Mouse (Mus musculus) liver, embryonic 16.5 days (tissue): ENCODE data around the gene Rnf213. TPM values are rescaled to one million over a fixed set of nuclear protein-coding genes. Genes with fewer than 3 reads are reported as not detected.

Experiments used
- ATAC-seq: fragments of 200-750 bp; cut with Nextera tagmentation; 2 replicates; pipeline ENCODE4 v1.8.0; 2017; ENCODE audit warnings: low read depth, mild to moderate bottlenecking, moderate number of reproducible peaks, moderate library complexity
- H3K27ac ChIP-seq: fragments of 300-500 bp; sonication (generic); 2 replicates; pipeline ENCODE4 v1.5.1; 2014; ENCODE audit warnings: mild to moderate bottlenecking, low read length
- H3K27me3 ChIP-seq: fragments of 300-500 bp; sonication (generic); 2 replicates; pipeline ENCODE4 v1.6.1; 2014; ENCODE audit warnings: low read depth, low read length, mixed read lengths; ENCODE audit not compliant: control insufficient read depth, insufficient read depth
- H3K36me3 ChIP-seq: fragments of 300-500 bp; sonication (generic); 2 replicates; pipeline ENCODE4 v1.6.1; 2014; ENCODE audit warnings: mild to moderate bottlenecking; ENCODE audit not compliant: control insufficient read depth, insufficient read depth
- H3K4me1 ChIP-seq: fragments of 300-500 bp; sonication (generic); 2 replicates; pipeline ENCODE4 v1.6.1; 2014; ENCODE audit warnings: low read depth, low read length, mixed read lengths; ENCODE audit not compliant: control insufficient read depth
- H3K4me2 ChIP-seq: fragments of 300-500 bp; sonication (generic); 2 replicates; pipeline ENCODE4 v1.6.1; 2014; ENCODE audit warnings: low read depth, low read length, mixed read lengths
- H3K4me3 ChIP-seq: fragments of 300-500 bp; sonication (generic); 2 replicates; pipeline ENCODE4 v1.5.1; 2014; ENCODE audit warnings: low read depth, mild to moderate bottlenecking, low read length
- H3K9ac ChIP-seq: fragments of 300-500 bp; sonication (generic); 2 replicates; pipeline ENCODE4 v1.6.1; 2014; ENCODE audit warnings: low read depth, low read length
- H3K9me3 ChIP-seq: fragments of 300-500 bp; sonication (generic); replicated peaks from 2 replicates; pipeline ENCODE4 v1.6.1; 2016; ENCODE audit warnings: low read length; ENCODE audit not compliant: control insufficient read depth
- WGBS: fragments of 180-500 bp; shearing (Covaris S2); extraction: QIAGEN DNeasy Blood & Tissue Kit; methylation state at CpG from one replicate; pipeline ENCODE4 v1.1.7; 2014; ENCODE audit not compliant: insufficient replicate concordance; 5-methylcytosine and 5-hydroxymethylcytosine counted together
- polyA plus RNA-seq: library from polyadenylated mRNA; unstranded; fragments of >200 nt; fragmentation: Nextera tagmentation; extraction: Ambion mirVana; gene quantifications from 2 replicates; pipeline ENCODE4 v1.2.1, GENCODE M21; 2015

The Rnf213 gene
- polyA plus RNA-seq, 1 experiment from 2014 or later: 3.3 TPM

DNA sequence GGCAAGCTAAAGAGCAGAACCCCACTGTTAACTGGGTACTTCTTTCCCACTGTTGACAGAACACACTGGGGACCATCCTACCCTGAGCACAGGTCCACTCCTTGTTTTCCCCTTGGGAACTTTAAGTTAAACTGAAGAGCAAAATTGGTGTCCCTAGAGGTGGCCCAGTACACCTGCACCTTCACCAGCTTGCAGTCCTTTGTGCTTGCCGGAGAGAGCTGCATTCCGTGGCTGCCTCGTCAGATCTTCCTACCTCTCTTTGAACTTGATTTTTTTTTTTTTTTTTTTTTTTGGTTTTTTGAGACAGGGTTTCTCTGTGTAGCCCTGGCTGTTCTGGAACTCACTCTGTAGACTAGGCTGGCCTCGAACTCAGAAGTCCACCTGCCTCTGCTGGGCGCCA, 27.5 kb downstream of the Rnf213 start:
- peaks cover 4% of the 10 kb centered on the region for H3K4me1 ChIP-seq
- WGBS: 74% methylated on average over 5 of the region's 5 CpGs
- H3K4me3 ChIP-seq: no peak overlapping the region
- H3K9ac ChIP-seq: no peak overlapping the region
- H3K36me3 ChIP-seq: peaks cover 2% of the 10 kb centered on the region
- ATAC-seq: no peak
- no peak overlapping the region for H3K27ac ChIP-seq
- no peak overlapping the region for H3K4me2 ChIP-seq
- no peaks in the 10 kb centered on the region for H3K9me3 ChIP-seq
- H3K27me3 ChIP-seq: no peaks in the 10 kb centered on the region

DNA sequence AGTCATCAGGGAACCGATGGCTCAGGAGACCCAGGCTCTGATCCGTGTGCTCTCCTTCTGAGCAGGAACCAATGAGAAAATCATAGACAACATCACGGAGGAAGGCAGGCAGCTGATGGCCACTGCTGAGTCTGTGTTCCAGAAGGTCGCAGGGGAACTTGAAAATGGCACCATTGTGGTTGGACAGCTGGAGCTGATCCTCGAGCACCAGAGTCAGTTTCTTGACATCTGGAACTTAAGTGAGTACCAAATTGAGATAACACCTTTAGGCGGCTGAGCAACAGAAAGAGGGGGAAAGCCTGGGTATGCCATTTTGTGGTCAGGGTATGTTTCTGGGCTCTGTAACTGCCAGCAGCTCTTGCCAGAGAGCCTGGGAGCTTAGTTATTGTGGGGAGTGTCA, 34.5 kb downstream of the Rnf213 start:
- H3K9me3 ChIP-seq: no peaks in the 10 kb centered on the region
- no peak overlapping the region for H3K9ac ChIP-seq
- H3K4me3 ChIP-seq: no peak overlapping the region
- H3K36me3 ChIP-seq: peaks cover 12% of the 10 kb centered on the region; the same call in 1 of the 2 replicates
- H3K4me2 ChIP-seq: no peak overlapping the region
- ATAC-seq: no peak
- H3K27me3 ChIP-seq: no peaks in the 10 kb centered on the region
- peaks cover 25% of the 10 kb centered on the region for H3K4me1 ChIP-seq
- H3K27ac ChIP-seq: no peak overlapping the region
- 59% methylated on average over 6 of the region's 6 CpGs for WGBS

DNA sequence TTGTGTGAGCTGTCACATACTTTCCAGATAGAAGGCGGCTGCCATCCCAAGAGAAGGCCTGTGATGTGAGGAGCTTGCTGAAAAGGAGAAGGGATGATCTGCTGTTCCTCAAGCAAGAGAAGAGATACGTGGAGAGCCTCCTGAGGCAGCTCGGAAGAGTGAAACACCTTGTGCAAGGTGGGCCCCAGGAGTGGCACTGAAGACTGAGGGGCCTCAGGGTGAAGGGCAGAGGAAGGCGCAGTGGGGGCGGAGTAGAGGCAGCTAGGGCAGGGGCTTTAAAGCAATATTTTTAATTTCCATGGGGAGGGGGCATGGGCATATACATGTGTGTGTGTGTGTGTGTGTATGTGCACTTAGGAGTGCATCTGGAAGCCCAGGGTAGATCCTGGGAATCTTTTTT, 35.1 kb downstream of the Rnf213 start:
- Histone ChIP-seq H3K4me1 (peaks cover 30% of the 10 kb centered on the region), H3K9me3 (no peaks in the 10 kb centered on the region), H3K4me2 (no peak overlapping the region), H3K4me3 (no peak overlapping the region), H3K27ac (0 out of 2 replicates have a peak overlapping the region, but pooled peaks have one; percentile 7), H3K27me3 (no peaks in the 10 kb centered on the region), H3K36me3 (peaks cover 12% of the 10 kb centered on the region; the same call in 1 of the 2 replicates), H3K9ac (no peak overlapping the region)
- 74% methylated on average over 5 of the region's 5 CpGs for WGBS
- ATAC-seq: no peak

DNA sequence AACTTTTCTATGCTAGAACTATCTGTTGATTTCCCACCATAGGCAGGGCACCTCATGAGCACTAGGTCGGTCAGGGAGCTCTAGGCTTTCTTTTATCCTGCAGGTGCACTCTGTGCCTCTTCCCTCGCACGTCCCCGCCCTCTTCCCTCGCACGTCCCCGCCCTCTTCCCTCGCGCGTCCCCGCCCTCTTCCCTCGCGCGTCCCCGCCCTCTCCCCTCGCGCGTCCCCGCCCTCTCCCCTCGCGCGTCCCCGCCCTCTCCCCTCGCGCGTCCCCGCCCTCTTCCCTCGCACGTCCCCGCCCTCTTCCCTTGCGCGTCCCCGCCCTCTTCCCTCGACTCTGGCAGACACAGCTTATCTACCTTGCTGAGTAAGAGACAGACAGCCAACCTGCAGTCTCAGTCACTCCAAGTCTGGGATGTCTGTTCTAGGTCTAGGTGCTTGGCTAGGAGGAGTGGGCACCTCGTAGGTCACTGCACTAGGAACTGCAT, 35.8 kb downstream of the Rnf213 start:
- WGBS: under 1% methylated on average over 34 of the region's 35 CpGs
- Histone ChIP-seq H3K9me3 (no peaks in the 10 kb centered on the region), H3K4me2 (peak overlapping the region; percentile 45), H3K9ac (no peak overlapping the region), H3K36me3 (peaks cover 14% of the 10 kb centered on the region), H3K4me3 (peak overlapping the region; percentile 28; the same call in 1 of the 2 replicates), H3K27me3 (no peaks in the 10 kb centered on the region), H3K4me1 (peaks cover 33% of the 10 kb centered on the region), H3K27ac (peak overlapping the region; percentile 79)
- ATAC-seq: peak; percentile 83

DNA sequence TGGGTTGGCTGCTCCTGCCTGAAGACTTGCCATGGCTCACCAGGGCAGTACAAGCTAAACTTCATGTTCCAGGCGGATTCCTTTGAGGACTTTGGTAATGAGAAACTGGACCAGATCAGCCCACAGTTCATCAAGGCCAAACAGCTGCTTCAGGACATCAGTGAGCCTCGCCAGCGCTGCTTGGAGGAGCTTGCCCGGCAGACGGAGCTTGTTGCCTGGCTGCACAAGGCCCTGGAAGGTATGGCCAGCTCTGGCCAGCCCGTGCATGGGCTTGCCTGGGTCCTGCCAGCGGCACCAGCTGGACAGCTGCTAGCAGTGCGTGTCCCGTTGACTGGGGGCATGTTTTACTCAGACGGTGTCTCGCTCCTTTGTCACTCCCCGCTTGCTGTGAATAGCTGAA, 38.6 kb downstream of the Rnf213 start:
- Histone ChIP-seq H3K4me3 (no peak overlapping the region), H3K27ac (no peak overlapping the region), H3K4me1 (peaks cover 39% of the 10 kb centered on the region), H3K36me3 (peaks cover 14% of the 10 kb centered on the region), H3K9ac (no peak overlapping the region), H3K9me3 (no peaks in the 10 kb centered on the region), H3K4me2 (no peak overlapping the region), H3K27me3 (no peaks in the 10 kb centered on the region)
- no peak for ATAC-seq
- 86% methylated on average over 12 of the region's 12 CpGs for WGBS

DNA sequence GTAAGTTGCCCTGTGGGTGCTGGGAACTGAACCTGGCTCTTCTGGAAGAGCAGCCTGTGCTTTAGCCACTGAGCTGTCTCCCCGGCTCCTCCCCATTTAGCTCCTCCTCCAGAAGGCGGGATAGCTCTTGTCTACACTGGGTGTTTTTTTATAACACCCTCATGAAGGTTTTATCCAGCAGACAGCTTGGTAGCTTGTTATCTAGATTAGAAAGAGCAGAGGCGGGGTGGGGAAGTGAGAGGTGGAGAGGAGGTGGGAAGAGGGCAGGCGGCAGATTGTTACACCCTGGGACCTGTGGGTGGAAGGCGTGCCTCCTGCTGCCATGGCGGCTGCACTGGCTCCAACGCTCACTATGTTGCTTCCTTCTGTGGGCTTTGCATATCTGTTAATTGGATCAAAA, 39.8 kb downstream of the Rnf213 start:
- H3K36me3 ChIP-seq: peaks cover 14% of the 10 kb centered on the region
- peak; percentile 78 for ATAC-seq
- H3K27me3 ChIP-seq: no peaks in the 10 kb centered on the region
- no peak overlapping the region for H3K4me2 ChIP-seq
- no peak overlapping the region for H3K4me3 ChIP-seq
- H3K4me1 ChIP-seq: peaks cover 38% of the 10 kb centered on the region
- H3K9ac ChIP-seq: no peak overlapping the region
- peak overlapping the region; percentile 13; the same call in 1 of the 2 replicates for H3K27ac ChIP-seq
- 20% methylated on average over 7 of the region's 7 CpGs for WGBS
- H3K9me3 ChIP-seq: no peaks in the 10 kb centered on the region

DNA sequence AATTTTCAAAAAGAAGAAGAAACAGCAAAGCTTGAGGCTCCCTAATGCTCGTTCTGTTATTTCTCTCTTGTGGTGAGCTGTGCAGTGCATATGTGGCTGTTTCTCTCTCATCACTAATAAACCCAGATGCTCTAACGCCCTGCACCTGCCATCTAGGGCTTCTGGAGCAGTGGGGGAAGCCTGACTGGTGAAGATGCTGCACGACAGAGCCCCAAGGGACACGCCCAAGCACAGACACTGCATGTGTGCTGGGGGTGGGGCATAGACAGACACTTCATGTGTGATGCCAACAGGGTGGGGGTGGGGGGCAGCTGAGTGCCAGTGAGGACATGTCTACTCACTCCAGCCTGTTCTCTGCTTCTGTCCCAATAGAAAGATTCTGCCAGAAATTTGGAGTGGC, 41.4 kb downstream of the Rnf213 start:
- Histone ChIP-seq H3K36me3 (peaks cover 16% of the 10 kb centered on the region), H3K27me3 (no peaks in the 10 kb centered on the region), H3K9me3 (no peaks in the 10 kb centered on the region), H3K4me3 (no peak overlapping the region), H3K27ac (no peak overlapping the region), H3K9ac (no peak overlapping the region), H3K4me2 (no peak overlapping the region), H3K4me1 (peaks cover 24% of the 10 kb centered on the region)
- no peak for ATAC-seq
- WGBS: 63% methylated on average over 4 of the region's 4 CpGs

DNA sequence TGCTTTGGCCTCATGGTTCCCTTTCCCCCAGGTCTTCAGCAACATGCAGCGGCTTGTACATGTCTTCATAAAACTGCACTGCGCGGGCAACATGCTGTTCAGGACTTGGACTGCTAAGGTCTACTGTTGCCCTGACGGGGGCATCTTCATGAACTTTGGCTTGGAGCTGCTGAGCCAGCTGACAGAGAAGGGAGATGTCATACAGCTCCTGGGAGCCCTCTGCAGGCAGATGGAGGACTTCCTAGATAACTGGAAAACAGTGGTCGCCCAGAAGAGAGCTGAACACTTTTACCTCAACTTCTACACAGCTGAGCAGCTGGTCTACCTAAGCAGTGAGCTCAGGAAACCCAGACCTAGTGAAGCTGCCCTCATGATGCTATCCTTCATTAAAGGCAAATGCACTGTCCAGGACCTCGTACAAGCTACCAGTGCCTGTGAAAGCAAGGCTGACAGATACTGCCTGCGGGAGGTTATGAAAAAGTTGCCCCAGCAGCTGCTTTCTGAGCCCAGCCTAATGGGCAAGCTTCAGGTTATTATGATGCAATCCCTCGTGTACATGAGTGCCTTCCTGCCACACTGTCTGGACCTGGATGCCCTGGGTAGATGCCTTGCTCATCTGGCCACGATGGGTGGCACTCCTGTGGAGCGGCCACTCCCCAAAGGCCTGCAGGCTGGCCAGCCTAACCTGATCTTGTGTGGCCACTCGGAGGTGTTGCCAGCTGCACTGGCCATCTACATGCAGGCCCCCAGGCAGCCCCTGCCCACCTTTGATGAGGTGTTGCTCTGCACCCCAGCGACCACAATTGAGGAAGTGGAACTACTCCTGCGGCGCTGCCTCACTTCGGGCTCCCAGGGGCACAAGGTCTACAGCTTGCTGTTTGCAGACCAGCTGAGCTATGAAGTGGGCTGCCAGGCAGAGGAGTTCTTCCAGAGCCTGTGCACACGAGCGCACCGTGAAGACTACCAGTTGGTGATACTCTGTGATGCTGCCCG, 43.3 kb downstream of the Rnf213 start:
- no peak overlapping the region for H3K9ac ChIP-seq
- H3K27ac ChIP-seq: no peak overlapping the region
- 57% methylated on average over 19 of the region's 19 CpGs for WGBS
- no peak for ATAC-seq
- peaks cover 23% of the 10 kb centered on the region for H3K36me3 ChIP-seq
- H3K4me2 ChIP-seq: no peak overlapping the region
- H3K4me1 ChIP-seq: peaks cover 19% of the 10 kb centered on the region
- no peaks in the 10 kb centered on the region for H3K27me3 ChIP-seq
- no peak overlapping the region for H3K4me3 ChIP-seq
- H3K9me3 ChIP-seq: no peaks in the 10 kb centered on the region

DNA sequence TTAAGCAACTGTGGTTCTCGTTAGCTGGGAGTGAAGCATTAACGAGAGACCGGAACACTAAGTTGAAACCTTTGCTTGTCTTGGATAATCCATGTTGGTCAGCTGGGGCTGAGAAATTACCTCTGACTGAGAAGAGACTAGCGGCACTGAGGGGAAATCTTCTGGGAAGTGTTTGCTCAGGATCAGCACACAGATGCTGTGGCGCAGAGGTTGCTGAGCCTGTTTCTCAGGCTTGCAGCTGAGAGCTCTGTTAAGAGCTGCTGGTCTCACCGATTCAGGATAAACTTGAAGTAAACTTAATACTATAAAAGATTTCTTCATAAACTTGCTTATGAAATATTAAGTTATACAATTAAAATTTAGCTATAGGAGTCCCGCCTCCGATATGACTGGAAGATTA, 45.9 kb downstream of the Rnf213 start:
- H3K4me1 ChIP-seq: peaks cover 6% of the 10 kb centered on the region
- H3K9me3 ChIP-seq: no peaks in the 10 kb centered on the region
- H3K36me3 ChIP-seq: peaks cover 17% of the 10 kb centered on the region
- no peak overlapping the region for H3K4me2 ChIP-seq
- ATAC-seq: no peak
- no peaks in the 10 kb centered on the region for H3K27me3 ChIP-seq
- H3K27ac ChIP-seq: no peak overlapping the region
- H3K9ac ChIP-seq: no peak overlapping the region
- no peak overlapping the region for H3K4me3 ChIP-seq
- WGBS: 80% methylated on average over 8 of the region's 8 CpGs
